10 mouse cellular contexts compared by ENCODE assay signal in genomic region chr11:102214430-102215156, GRCm38 (mm10). TPM values are rescaled to one million over a fixed set of nuclear protein-coding genes. Genes with fewer than 3 reads are reported as not detected.
DNase-seq lines count a peak whose midpoint lies in the region; ATAC-seq lines count a peak whose summit lies in the region.
"Had no signal": no experiment of that assay in that cellular context is flagged by ENCODE, and none has a peak within 500 bp of the region (broad histone marks: within the 10 kb centered on the region; RNA-seq: fewer than 3 reads in every experiment).

No protein-coding gene starts in this region.

- peaks cover 88% of the 10 kb centered on the region for H3K4me1 ChIP-seq in forebrain, embryonic 10.5 days
- H3K4me1 ChIP-seq in forebrain, embryonic 16.5 days (replicated peaks; ENCODE audit: control insufficient read depth, insufficient read depth, low read length) = peaks cover 75% of the 10 kb centered on the region
- H3K4me1 ChIP-seq in liver, embryonic 15.5 days (replicated peaks) = peaks cover 78% of the 10 kb centered on the region
- H3K4me1 ChIP-seq in liver, embryonic 12.5 days = peaks cover 83% of the 10 kb centered on the region
- H3K4me1 ChIP-seq in embryonic facial prominence, embryonic 10.5 days = peaks cover 87% of the 10 kb centered on the region
- H3K4me1 ChIP-seq in midbrain, embryonic 14.5 days (ENCODE audit: control insufficient read depth, insufficient read depth, low read length) = peaks cover 43% of the 10 kb centered on the region

- H3K27ac ChIP-seq in forebrain, embryonic 10.5 days = peak overlapping the region; percentile 35; the same call in 1 of the 2 replicates
- H3K27ac ChIP-seq in forebrain, embryonic 16.5 days (ENCODE audit: low read length) = no peak overlapping the region
- H3K27ac ChIP-seq in liver, embryonic 15.5 days (replicated peaks) = no peak overlapping the region
- no peak overlapping the region for H3K27ac ChIP-seq in liver, embryonic 12.5 days
- no peak overlapping the region for H3K27ac ChIP-seq in embryonic facial prominence, embryonic 10.5 days (replicated peaks)
- H3K27ac ChIP-seq in midbrain, embryonic 14.5 days (replicated peaks; ENCODE audit: low read depth, low read length) = 0 out of 2 replicates have a peak overlapping the region, but pooled peaks have one; percentile 20

- H3K4me3 ChIP-seq in forebrain, embryonic 10.5 days = no peak overlapping the region
- no peak overlapping the region for H3K4me3 ChIP-seq in forebrain, embryonic 16.5 days (replicated peaks; ENCODE audit: low read length)
- no peak overlapping the region for H3K4me3 ChIP-seq in liver, embryonic 15.5 days (replicated peaks)
- H3K4me3 ChIP-seq in liver, embryonic 12.5 days = no peak overlapping the region
- H3K4me3 ChIP-seq in embryonic facial prominence, embryonic 10.5 days = no peak overlapping the region
- H3K4me3 ChIP-seq in midbrain, embryonic 14.5 days (replicated peaks; ENCODE audit: low read depth, low read length) = no peak overlapping the region

- WGBS in forebrain, embryonic 10.5 days = 78% methylated on average over 10 of the region's 10 CpGs
- WGBS in forebrain, embryonic 16.5 days = 47% methylated on average over 10 of the region's 10 CpGs
- whole genome bisulfite sequencing in liver, embryonic 15.5 days (ENCODE audit: insufficient replicate concordance) = 42% methylated on average over 10 of the region's 10 CpGs
- 54% methylated on average over 10 of the region's 10 CpGs for WGBS in liver, embryonic 12.5 days (ENCODE audit: insufficient replicate concordance)
- WGBS in embryonic facial prominence, embryonic 10.5 days = 62% methylated on average over 10 of the region's 10 CpGs
- WGBS in midbrain, embryonic 14.5 days = 68% methylated on average over 10 of the region's 10 CpGs

- no peaks in the 10 kb centered on the region for H3K27me3 ChIP-seq in forebrain, embryonic 10.5 days (ENCODE audit: poor library complexity, severe bottlenecking)
- no peaks in the 10 kb centered on the region for H3K27me3 ChIP-seq in forebrain, embryonic 16.5 days (replicated peaks; ENCODE audit: control insufficient read depth, insufficient read depth, low read length)
- H3K27me3 ChIP-seq in liver, embryonic 15.5 days = no peaks in the 10 kb centered on the region
- no peaks in the 10 kb centered on the region for H3K27me3 ChIP-seq in liver, embryonic 12.5 days (replicated peaks)
- H3K27me3 ChIP-seq in embryonic facial prominence, embryonic 10.5 days (replicated peaks; ENCODE audit: low read depth, poor library complexity, severe bottlenecking) = no peaks in the 10 kb centered on the region
- no peaks in the 10 kb centered on the region for H3K27me3 ChIP-seq in midbrain, embryonic 14.5 days (ENCODE audit: control insufficient read depth, insufficient read depth, low read length)

- H3K9ac ChIP-seq in forebrain, embryonic 16.5 days (replicated peaks; ENCODE audit: low read depth, low read length) = no peak overlapping the region
- H3K9ac ChIP-seq in liver, embryonic 15.5 days = no peak overlapping the region
- H3K9ac ChIP-seq in liver, embryonic 12.5 days = no peak overlapping the region
- H3K9ac ChIP-seq in midbrain, embryonic 14.5 days (replicated peaks; ENCODE audit: low read length) = no peak overlapping the region; the same call in 1 of the 2 replicates

- no peak overlapping the region for H3K4me2 ChIP-seq in forebrain, embryonic 16.5 days (ENCODE audit: low read length)
- 0 out of 2 replicates have a peak overlapping the region, but pooled peaks have one; percentile 2 for H3K4me2 ChIP-seq in liver, embryonic 15.5 days
- H3K4me2 ChIP-seq in liver, embryonic 12.5 days = no peak overlapping the region
- H3K4me2 ChIP-seq in midbrain, embryonic 14.5 days (ENCODE audit: low read length) = no peak overlapping the region

- no peak for ATAC-seq in forebrain, embryonic 16.5 days
- no peak for ATAC-seq in liver, embryonic 15.5 days (ENCODE audit: insufficient read depth)
- ATAC-seq in liver, embryonic 12.5 days = no peak
- ATAC-seq in midbrain, embryonic 14.5 days (ENCODE audit: low FRiP score, low TSS enrichment) = no peak

- no peak for DNase-seq in forebrain, embryonic 10.5 days (ENCODE audit: extremely low spot score, low spot score)
- peak; percentile 31 for DNase-seq in embryonic facial prominence, embryonic 10.5 days (ENCODE audit: low spot score)
- DNase-seq in midbrain, embryonic 14.5 days = no peak
- no peak for DNase-seq in left cerebral cortex, adult 18-20 months (ENCODE audit: low spot score in 2 of 2)
- DNase-seq in adrenal gland, adult 8-10 months = no peak
- DNase-seq: adrenal gland, postnatal 14 days; right cerebral cortex, postnatal 14 days had no signal

- H3K36me3 ChIP-seq in forebrain, embryonic 10.5 days (replicated peaks) = no peaks in the 10 kb centered on the region; the same call in 1 of the 2 replicates
- H3K36me3 ChIP-seq in forebrain, embryonic 16.5 days (ENCODE audit: control insufficient read depth, insufficient read depth) = no peaks in the 10 kb centered on the region
- no peaks in the 10 kb centered on the region for H3K36me3 ChIP-seq in liver, embryonic 15.5 days (replicated peaks)
- H3K36me3 ChIP-seq in liver, embryonic 12.5 days = no peaks in the 10 kb centered on the region
- peaks cover 5% of the 10 kb centered on the region for H3K36me3 ChIP-seq in embryonic facial prominence, embryonic 10.5 days (replicated peaks)
- H3K36me3 ChIP-seq in midbrain, embryonic 14.5 days (ENCODE audit: control insufficient read depth, insufficient read depth, low read length) = peaks cover 31% of the 10 kb centered on the region

- H3K9me3 ChIP-seq in forebrain, embryonic 10.5 days = no peaks in the 10 kb centered on the region
- no peaks in the 10 kb centered on the region for H3K9me3 ChIP-seq in forebrain, embryonic 16.5 days (ENCODE audit: control insufficient read depth, low read length)
- no peaks in the 10 kb centered on the region for H3K9me3 ChIP-seq in liver, embryonic 15.5 days (replicated peaks)
- no peaks in the 10 kb centered on the region for H3K9me3 ChIP-seq in liver, embryonic 12.5 days (replicated peaks)
- H3K9me3 ChIP-seq in embryonic facial prominence, embryonic 10.5 days = no peaks in the 10 kb centered on the region
- H3K9me3 ChIP-seq in midbrain, embryonic 14.5 days (ENCODE audit: control insufficient read depth, low read length) = no peaks in the 10 kb centered on the region

RNA-seq across cellular contexts. Expression of gene Hdac5, which starts 15.4 kb away (rescaled TPM):
- polyA plus RNA-seq in forebrain, embryonic 10.5 days (2016; fragmentation: Nextera tagmentation; extraction: Ambion mirVana) = 39.8 and 44.6 TPM in 2 replicates
- 124 and 136 TPM in 2 replicates for polyA plus RNA-seq in forebrain, embryonic 16.5 days (2015; fragmentation: Nextera tagmentation; extraction: Ambion mirVana)
- polyA plus RNA-seq in liver, embryonic 15.5 days (2015; fragmentation: Nextera tagmentation; extraction: Ambion mirVana) = 17.3 and 17.5 TPM in 2 replicates
- polyA plus RNA-seq in liver, embryonic 12.5 days (2016; fragmentation: Nextera tagmentation; extraction: Ambion mirVana) = 21.7 and 23.1 TPM in 2 replicates
- 49.6 and 52.9 TPM in 2 replicates for polyA plus RNA-seq in embryonic facial prominence, embryonic 10.5 days (2016; fragmentation: Nextera tagmentation; extraction: Ambion mirVana)
- polyA plus RNA-seq in midbrain, embryonic 14.5 days (2014; fragmentation: Nextera tagmentation; extraction: Ambion mirVana) = 54.4 and 56.6 TPM in 2 replicates
- total RNA-seq in left cerebral cortex, adult 18-20 months (2021) = 100 to 1,000 TPM; 298 to 303 TPM
- 100 to 1,000 TPM; 100 to 175 (median 132) TPM for total RNA-seq in adrenal gland, adult 8-10 months (2022)

RNA-seq across cellular contexts. Expression of gene G6pc3, which starts 25.2 kb away (rescaled TPM):
- polyA plus RNA-seq in forebrain, embryonic 10.5 days (2016; fragmentation: Nextera tagmentation; extraction: Ambion mirVana) = 38.0 and 39.5 TPM in 2 replicates
- polyA plus RNA-seq in forebrain, embryonic 16.5 days (2015; fragmentation: Nextera tagmentation; extraction: Ambion mirVana) = 21.5 and 26.2 TPM in 2 replicates
- 8.2 and 8.8 TPM in 2 replicates for polyA plus RNA-seq in liver, embryonic 15.5 days (2015; fragmentation: Nextera tagmentation; extraction: Ambion mirVana)
- polyA plus RNA-seq in liver, embryonic 12.5 days (2016; fragmentation: Nextera tagmentation; extraction: Ambion mirVana) = 18.0 and 19.7 TPM in 2 replicates
- 38.2 and 39.6 TPM in 2 replicates for polyA plus RNA-seq in embryonic facial prominence, embryonic 10.5 days (2016; fragmentation: Nextera tagmentation; extraction: Ambion mirVana)
- 31.6 and 43.7 TPM in 2 replicates for polyA plus RNA-seq in midbrain, embryonic 14.5 days (2014; fragmentation: Nextera tagmentation; extraction: Ambion mirVana)
- total RNA-seq in left cerebral cortex, adult 18-20 months (2021) = 10 to 100 TPM; 67.9 to 68.2 TPM
- 100 to 1,000 TPM; 143 to 173 (median 158) TPM for total RNA-seq in adrenal gland, adult 8-10 months (2022)

RNA-seq across cellular contexts. Expression of gene Lsm12, which starts 29.5 kb away (rescaled TPM):
- polyA plus RNA-seq in forebrain, embryonic 10.5 days (2016; fragmentation: Nextera tagmentation; extraction: Ambion mirVana) = 137 and 141 TPM in 2 replicates
- polyA plus RNA-seq in forebrain, embryonic 16.5 days (2015; fragmentation: Nextera tagmentation; extraction: Ambion mirVana) = 103 and 123 TPM in 2 replicates
- polyA plus RNA-seq in liver, embryonic 15.5 days (2015; fragmentation: Nextera tagmentation; extraction: Ambion mirVana) = 51.4 and 70.3 TPM in 2 replicates
- polyA plus RNA-seq in liver, embryonic 12.5 days (2016; fragmentation: Nextera tagmentation; extraction: Ambion mirVana) = 84.3 and 85.8 TPM in 2 replicates
- polyA plus RNA-seq in embryonic facial prominence, embryonic 10.5 days (2016; fragmentation: Nextera tagmentation; extraction: Ambion mirVana) = 145 and 155 TPM in 2 replicates
- polyA plus RNA-seq in midbrain, embryonic 14.5 days (2014; fragmentation: Nextera tagmentation; extraction: Ambion mirVana) = 76.0 and 80.9 TPM in 2 replicates
- 10 to 100 TPM; 55.0 to 64.2 TPM for total RNA-seq in left cerebral cortex, adult 18-20 months (2021)
- total RNA-seq in adrenal gland, adult 8-10 months (2022) = 10 to 100 TPM; 67.2 to 86.9 (median 81.0) TPM

RNA-seq across cellular contexts. Expression of gene BC030867, which starts 34.1 kb away (rescaled TPM):
- 27.3 TPM in 2 replicates for polyA plus RNA-seq in forebrain, embryonic 10.5 days (2016; fragmentation: Nextera tagmentation; extraction: Ambion mirVana)
- 5.4 and 5.5 TPM in 2 replicates for polyA plus RNA-seq in forebrain, embryonic 16.5 days (2015; fragmentation: Nextera tagmentation; extraction: Ambion mirVana)
- polyA plus RNA-seq in liver, embryonic 15.5 days (2015; fragmentation: Nextera tagmentation; extraction: Ambion mirVana) = 14.1 and 15.3 TPM in 2 replicates
- polyA plus RNA-seq in liver, embryonic 12.5 days (2016; fragmentation: Nextera tagmentation; extraction: Ambion mirVana) = 19.5 and 19.7 TPM in 2 replicates
- polyA plus RNA-seq in embryonic facial prominence, embryonic 10.5 days (2016; fragmentation: Nextera tagmentation; extraction: Ambion mirVana) = 30.1 and 32.4 TPM in 2 replicates
- 2.6 and 3.0 TPM in 2 replicates for polyA plus RNA-seq in midbrain, embryonic 14.5 days (2014; fragmentation: Nextera tagmentation; extraction: Ambion mirVana)
- total RNA-seq in left cerebral cortex, adult 18-20 months (2021) = 1 to 10 TPM; 1.0 to 2.3 TPM
- under 1 TPM; 0.41 to 0.83 (median 0.56) TPM for total RNA-seq in adrenal gland, adult 8-10 months (2022)

RNA-seq across cellular contexts. Expression of gene Asb16, which starts 54.0 kb away (rescaled TPM):
- polyA plus RNA-seq in forebrain, embryonic 10.5 days (2016; fragmentation: Nextera tagmentation; extraction: Ambion mirVana) = 0.05 and 0.06 TPM in 2 replicates
- polyA plus RNA-seq in forebrain, embryonic 16.5 days (2015; fragmentation: Nextera tagmentation; extraction: Ambion mirVana) = not detected in 2 replicates
- 0.05 and 0.06 TPM in 2 replicates for polyA plus RNA-seq in liver, embryonic 15.5 days (2015; fragmentation: Nextera tagmentation; extraction: Ambion mirVana)
- 0.05 TPM in 1 of 2 replicates, not detected in the other for polyA plus RNA-seq in liver, embryonic 12.5 days (2016; fragmentation: Nextera tagmentation; extraction: Ambion mirVana)
- polyA plus RNA-seq in embryonic facial prominence, embryonic 10.5 days (2016; fragmentation: Nextera tagmentation; extraction: Ambion mirVana) = 0.09 and 0.10 TPM in 2 replicates
- 0.12 TPM in 1 of 2 replicates, not detected in the other for polyA plus RNA-seq in midbrain, embryonic 14.5 days (2014; fragmentation: Nextera tagmentation; extraction: Ambion mirVana)
- total RNA-seq in left cerebral cortex, adult 18-20 months (2021) = 1 to 10 TPM; 2.2 to 2.9 TPM
- 1 to 10 TPM in 2 of 4 experiments, under 1 TPM in 2; 0.20 to 1.2 (median 0.78) TPM for total RNA-seq in adrenal gland, adult 8-10 months (2022)

Comparison
In these comparisons a context has a peak if more than half of its experiments do, and no peak if none do; other contexts are left out.
1. H3K27ac ChIP-seq: peak in forebrain, embryonic 10.5 days (single experiment) and midbrain, embryonic 14.5 days (single experiment); none in forebrain, embryonic 16.5 days (single experiment), liver, embryonic 15.5 days (single experiment), liver, embryonic 12.5 days (single experiment) and embryonic facial prominence, embryonic 10.5 days (single experiment).